Mouse (Mus musculus) granulocyte monocyte progenitor cell, adult 5-6 weeks (primary cell): ENCODE measurements at regions not wholly inside any gene's neighbourhood (a gene's known extent, or its start where the extent isn't known, plus 50 kb on each side); places are given as distances from the start of the nearest gene placed in this dataset.

Source experiments
- ATAC-seq: replicated peaks from 2 replicates; pipeline ENCODE4 v1.8.0; 2016; ENCODE audit warnings: mild to moderate bottlenecking, moderate TSS enrichment, inconsistent platforms; ENCODE audit not compliant: poor library complexity, severe bottlenecking

GRCm38 (mm10) chr16:70920047-70920446 lies 606.3 kb downstream of the Gbe1 start:
- ATAC-seq: no peak

GRCm38 (mm10) chr16:70929651-70930050 lies 615.9 kb downstream of the Gbe1 start:
- no peak for ATAC-seq

DNA sequence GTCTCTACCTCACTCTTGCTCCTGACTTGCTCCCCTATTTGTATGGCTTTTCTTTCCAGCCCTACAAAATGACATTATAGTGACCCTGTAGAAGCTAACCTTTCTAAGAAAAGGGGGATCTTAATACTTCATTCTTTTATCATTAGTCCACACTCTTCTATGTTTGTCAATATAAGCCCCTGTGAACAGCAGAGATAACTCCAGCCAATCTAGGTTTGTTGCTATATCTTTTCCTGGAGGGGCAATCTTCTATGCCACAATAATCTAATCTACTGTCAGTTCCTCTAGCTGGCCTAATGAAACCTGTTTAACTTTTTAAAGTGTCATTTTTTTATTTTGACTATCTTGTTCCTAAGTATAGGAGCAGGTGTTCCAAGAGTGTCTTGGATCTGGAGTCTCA lies 622.2 kb downstream of the Gbe1 start:
- ATAC-seq: no peak

GRCm38 (mm10) chr16:70952937-70953336 lies 639.2 kb downstream of the Gbe1 start:
- no peak for ATAC-seq
